Mouse (Mus musculus) kidney, postnatal 4 days (tissue): ENCODE data around the gene Bud23.

Experiments used
- DNase-seq, 2 experiments: peaks; one replicate each; pipeline ENCODE4 v3.0.0; 2021; ENCODE audit warnings: mixed read lengths in 2 of 2

The Bud23 gene

GRCm38 (mm10) chr5:135016224-135016759, 48.5 kb downstream of the Bud23 start:
- DNase-seq: no peak

GRCm38 (mm10) chr5:135015497-135015896, 49.3 kb downstream of the Bud23 start:
- peak; percentile 92 to 94 for DNase-seq

DNA sequence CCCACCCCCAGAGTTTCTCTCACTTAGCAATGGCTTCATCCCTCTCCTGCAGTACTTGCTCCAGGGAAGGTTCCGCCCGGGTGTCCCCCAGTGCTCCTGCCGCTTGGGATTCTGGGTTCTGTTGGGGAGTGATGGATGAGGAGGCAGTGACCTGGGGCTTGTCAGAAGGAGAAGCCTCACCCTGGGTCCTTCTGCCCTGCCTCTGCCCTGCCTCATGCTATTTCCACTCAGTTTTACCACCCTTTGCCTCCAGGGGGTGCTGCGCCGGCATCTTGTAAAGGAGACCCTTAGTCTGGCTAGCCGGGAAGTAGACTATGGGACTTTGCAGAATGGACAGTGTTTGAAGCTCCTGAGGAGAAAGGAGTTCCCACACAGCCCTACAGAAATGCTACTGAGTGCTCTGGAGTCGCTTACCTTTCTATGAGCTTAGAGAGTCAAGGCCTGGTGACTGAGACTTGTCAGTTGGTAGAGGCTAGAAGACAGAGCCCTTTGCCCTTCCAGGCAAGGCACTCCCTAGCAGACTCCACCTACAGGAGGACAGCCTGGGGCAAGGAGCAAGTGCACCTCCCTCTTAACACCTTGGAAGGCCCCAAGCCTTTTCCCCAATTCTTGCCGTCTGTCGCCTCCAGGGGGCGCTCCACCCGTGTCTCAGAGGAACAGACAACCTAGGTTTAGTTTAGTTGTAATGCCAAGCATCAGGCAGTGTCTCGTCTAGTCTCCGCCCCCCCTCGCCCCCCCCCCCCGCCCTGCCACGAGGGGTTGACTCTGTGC, 51.9 kb downstream of the Bud23 start:
- peak; percentile 90 to 92 for DNase-seq

DNA sequence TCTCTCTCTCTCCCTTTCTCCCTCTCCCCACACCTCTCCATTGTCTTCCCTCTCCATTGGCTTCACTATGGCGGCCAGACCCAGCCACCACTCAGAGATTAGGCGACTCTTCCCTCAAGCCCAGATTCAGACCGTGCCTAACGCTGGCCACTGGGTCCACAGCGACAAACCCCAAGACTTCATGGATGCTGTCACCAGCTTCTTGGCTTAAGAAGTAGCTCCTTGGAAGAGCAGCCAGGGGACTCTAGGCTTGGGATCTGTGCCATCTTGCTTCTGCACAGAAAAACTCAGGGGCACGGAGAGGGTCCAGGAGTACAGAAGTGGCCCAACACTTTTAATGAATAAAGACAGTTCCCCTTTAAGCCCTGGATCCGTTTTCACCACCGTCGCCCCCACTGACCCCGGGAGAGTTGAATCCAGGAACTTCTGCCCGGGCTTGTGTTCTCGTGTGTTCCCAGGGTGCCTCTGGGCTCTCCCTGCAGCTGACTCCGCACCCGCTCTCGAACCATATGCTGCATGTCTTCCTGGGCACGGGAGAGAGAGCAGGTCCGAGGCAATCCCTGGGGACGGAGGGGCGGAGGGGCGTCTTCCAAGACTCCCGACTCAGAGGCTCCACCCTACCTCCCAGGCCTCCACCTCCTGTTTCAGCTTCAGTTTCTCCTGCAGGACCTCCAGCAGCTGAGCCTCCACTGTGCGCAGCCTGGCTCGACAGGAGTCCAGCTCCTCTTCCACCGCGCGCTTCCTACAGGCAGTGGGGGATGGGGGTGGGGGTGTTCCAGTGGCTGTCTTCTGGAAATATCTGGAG, 52.7 kb downstream of the Bud23 start:
- DNase-seq: peak; percentile 43 to 55

- DNase-seq: no peak
Measured at GRCm38 (mm10) chr5:135010841-135011743, 53.7 kb downstream of the Bud23 start.

DNA sequence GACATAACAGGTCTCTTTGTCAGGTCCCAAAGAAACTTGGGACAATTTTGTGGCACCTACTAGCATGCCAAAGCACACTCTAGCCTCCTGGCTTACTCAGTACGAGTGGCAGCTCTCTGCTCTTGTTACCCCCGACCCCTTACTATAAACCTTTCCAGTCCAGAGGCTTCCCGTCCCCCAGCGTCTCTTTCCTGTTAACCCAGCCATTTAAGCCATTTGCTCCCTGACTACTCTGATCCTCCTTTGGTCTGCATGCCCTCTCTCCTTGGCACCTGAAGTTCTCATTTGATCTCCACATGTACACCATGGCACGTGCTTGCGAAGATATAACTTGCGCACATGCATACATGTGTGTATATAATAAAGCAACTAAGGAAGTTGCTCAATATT, 54.4 kb downstream of the Bud23 start:
- no peak for DNase-seq

GRCm38 (mm10) chr5:135009590-135010319, 55.0 kb downstream of the Bud23 start:
- DNase-seq: peak; percentile 89 to 94

DNA sequence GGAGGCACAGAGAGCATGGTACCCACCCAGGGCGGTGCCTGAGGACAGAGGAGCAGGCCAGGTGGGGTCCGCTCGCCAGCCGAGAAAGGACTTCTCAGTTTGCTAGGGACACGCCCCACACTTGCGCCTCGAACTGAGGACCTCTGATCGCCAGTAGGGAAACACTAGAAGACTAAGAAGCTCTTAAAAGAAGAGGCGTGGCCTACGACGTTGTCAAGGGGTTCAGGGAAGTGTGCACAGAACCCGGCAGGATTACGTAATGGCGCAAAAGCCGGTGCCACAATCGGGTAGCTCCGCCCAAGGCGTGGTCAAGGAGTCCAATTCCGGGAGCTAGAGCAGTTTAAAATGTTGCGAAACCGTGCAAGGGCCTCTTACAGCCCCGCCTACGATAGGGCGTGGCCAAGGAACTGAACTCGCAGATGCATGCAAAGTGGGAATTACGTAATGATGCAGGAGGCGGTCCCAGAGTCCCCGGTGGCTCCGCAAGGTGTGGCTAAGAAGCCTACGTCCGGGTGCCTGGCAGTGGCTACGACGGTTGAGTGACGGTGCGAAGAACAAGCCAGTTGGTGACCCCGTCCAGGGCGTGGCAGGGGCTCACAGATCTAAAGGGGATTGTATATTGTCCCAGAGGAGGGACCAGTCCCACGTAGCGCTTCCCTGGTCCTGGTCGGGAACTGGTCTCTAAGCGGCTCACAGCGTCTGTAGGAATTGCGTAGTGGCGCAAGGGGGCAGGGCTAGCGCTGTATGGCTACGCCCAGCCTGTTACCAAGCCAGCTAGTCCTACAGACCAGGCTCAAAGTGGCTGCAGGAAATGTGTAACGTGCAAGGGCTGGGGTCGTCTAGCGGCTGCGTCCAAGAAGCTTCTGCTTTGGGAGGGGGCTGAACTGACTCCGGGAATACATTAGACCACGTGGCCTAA, 55.8 kb downstream of the Bud23 start, which contains the start of gene Abhd11:
TSS of gene Abhd11 (plus strand) at position 482 of the 919 bp plus-strand sequence.
- DNase-seq: peak; percentile 99 to 100

GRCm38 (mm10) chr5:135007802-135008571, 56.8 kb downstream of the Bud23 start:
- DNase-seq: no peak
